Mouse (Mus musculus): ENCODE measurements at regions not wholly inside any gene's neighbourhood (a gene's known extent, or its start where the extent isn't known, plus 50 kb on each side); places are given as distances from the start of the nearest gene placed in this dataset.

- TF ChIP-seq ZC3H11A (IDR thresholded peaks at IDR 0.05; ENCODE audit: borderline replicate concordance, low read depth, low read length) (no peak), HCFC1 (IDR thresholded peaks at IDR 0.05; ENCODE audit: borderline replicate concordance, insufficient read depth, low read length) (no peak), CHD2 (IDR thresholded peaks at IDR 0.05; ENCODE audit: low read depth, low read length) (no peak), MAFK (IDR thresholded peaks at IDR 0.05; ENCODE audit: insufficient read depth, low read depth, low read length) (no peak)
These were observed 278.8 kb downstream of the Pcdh10 start for GRCm38 (mm10) chr3:45657023-45657422.

All from ES-E14 (cell line).